8 mouse cellular contexts compared by ENCODE assay signal in genomic region chr5:34550251-34550650, GRCm38 (mm10). TPM values are rescaled to one million over a fixed set of nuclear protein-coding genes. Genes with fewer than 3 reads are reported as not detected.
DNase-seq lines count a peak whose midpoint lies in the region; ATAC-seq and TF ChIP-seq lines count a peak whose summit lies in the region.

No protein-coding gene starts in this region.

- ATAC-seq in intestine, postnatal 0 days, result no peak
- ATAC-seq in neural tube, embryonic 13.5 days (ENCODE audit: low read depth), result peak; percentile 29; the same call in 1 of the 2 replicates

- peak overlapping the region; percentile 99 for H3K4me2 ChIP-seq in intestine, postnatal 0 days (replicated peaks; ENCODE audit: low read depth)
- peak overlapping the region; percentile 71 for H3K4me2 ChIP-seq in neural tube, embryonic 13.5 days

- DNase-seq in lung, adult 2 months, result no peak
- no peak for DNase-seq in lung, postnatal 36 days
- no peak for DNase-seq in layer of hippocampus, postnatal 14 days (ENCODE audit: low spot score in 2 of 2)
- no peak for DNase-seq in layer of hippocampus, adult 9-10 months (ENCODE audit: low spot score)
- DNase-seq in gastrocnemius, adult 8-10 months (ENCODE audit: low spot score in 2 of 2), result no peak

- no peak overlapping the region for H3K9ac ChIP-seq in intestine, postnatal 0 days (ENCODE audit: low read depth, low read length)
- peak overlapping the region; percentile 93 for H3K9ac ChIP-seq in neural tube, embryonic 13.5 days

- no peak for TF ChIP-seq POLR2A in lung, adult 2 months (IDR thresholded peaks at IDR 0.05; ENCODE audit: borderline replicate concordance, extremely low read depth, low read depth, low read length)
- TF ChIP-seq POLR2A in embryonic fibroblast, embryonic 13.5 days (IDR thresholded peaks at IDR 0.05; ENCODE audit: low read depth, low read length), result no peak

- H3K4me1 ChIP-seq in lung, adult 2 months (ENCODE audit: control insufficient read depth, insufficient read depth, low read length), result peaks cover 2% of the 10 kb centered on the region
- no peaks in the 10 kb centered on the region for H3K4me1 ChIP-seq in embryonic fibroblast, embryonic 13.5 days (ENCODE audit: control insufficient read depth, insufficient read depth, low read length)
- H3K4me1 ChIP-seq in intestine, postnatal 0 days (replicated peaks; ENCODE audit: control insufficient read depth, insufficient read depth, low read length), result peaks cover 3% of the 10 kb centered on the region; the same call in 1 of the 2 replicates
- H3K4me1 ChIP-seq in neural tube, embryonic 13.5 days (replicated peaks), result peaks cover 22% of the 10 kb centered on the region

- H3K27ac ChIP-seq in embryonic fibroblast, embryonic 13.5 days (ENCODE audit: insufficient read depth, low read length), result no peak overlapping the region
- no peak overlapping the region for H3K27ac ChIP-seq in intestine, postnatal 0 days (ENCODE audit: low read depth, low read length)
- H3K27ac ChIP-seq in neural tube, embryonic 13.5 days (replicated peaks), result peak overlapping the region; percentile 75

- 17% methylated on average over 6 of the region's 6 CpGs for WGBS in lung, adult 2 months
- WGBS in intestine, postnatal 0 days, result 35% methylated on average over 6 of the region's 6 CpGs
- 15% methylated on average over 6 of the region's 6 CpGs for WGBS in neural tube, embryonic 13.5 days

- peaks cover 2% of the 10 kb centered on the region; the same call in 1 of the 2 replicates for H3K27me3 ChIP-seq in intestine, postnatal 0 days (replicated peaks; ENCODE audit: control insufficient read depth, insufficient read depth, low read length)
- H3K27me3 ChIP-seq in neural tube, embryonic 13.5 days, result no peaks in the 10 kb centered on the region

- H3K9me3 ChIP-seq in intestine, postnatal 0 days (ENCODE audit: control insufficient read depth), result no peaks in the 10 kb centered on the region
- no peaks in the 10 kb centered on the region for H3K9me3 ChIP-seq in neural tube, embryonic 13.5 days

- H3K36me3 ChIP-seq in intestine, postnatal 0 days (ENCODE audit: control insufficient read depth, insufficient read depth), result peaks cover 11% of the 10 kb centered on the region
- peaks cover 33% of the 10 kb centered on the region for H3K36me3 ChIP-seq in neural tube, embryonic 13.5 days

- TF ChIP-seq CTCF in lung, adult 2 months (IDR thresholded peaks at IDR 0.05; ENCODE audit: insufficient read depth, low read length), result no peak
- no peak for TF ChIP-seq CTCF in embryonic fibroblast, embryonic 13.5 days (IDR thresholded peaks at IDR 0.05; ENCODE audit: borderline replicate concordance, insufficient read depth, low read length)
- TF ChIP-seq CTCF in intestine, postnatal 0 days (IDR thresholded peaks at IDR 0.05; ENCODE audit: low read depth), result no peak

- peak overlapping the region; percentile 72 for H3K4me3 ChIP-seq in lung, adult 2 months (replicated peaks; ENCODE audit: extremely low read depth, low read depth, low read length)
- peak overlapping the region; percentile 87 for H3K4me3 ChIP-seq in embryonic fibroblast, embryonic 13.5 days (ENCODE audit: insufficient read depth, low read length)
- H3K4me3 ChIP-seq in intestine, postnatal 0 days (ENCODE audit: low read depth, low read length), result peak overlapping the region; percentile 74
- peak overlapping the region; percentile 68 for H3K4me3 ChIP-seq in neural tube, embryonic 13.5 days

RNA-seq across cellular contexts. Expression of gene Add1, which starts 23.2 kb away (rescaled TPM):
- 188 and 231 TPM in 2 replicates for polyA plus RNA-seq in lung, adult 2 months (2012; rRNA removed)
- 189 and 191 TPM in 2 replicates for polyA plus RNA-seq in embryonic fibroblast, embryonic 13.5 days (2011; ENCODE audit: insufficient read length, low read depth, missing spikeins)
- 59.4 and 62.7 TPM in 2 replicates for polyA plus RNA-seq in intestine, postnatal 0 days (2015; fragmentation: Nextera tagmentation; extraction: Ambion mirVana)
- polyA plus RNA-seq in neural tube, embryonic 13.5 days (2015; fragmentation: Nextera tagmentation; extraction: Ambion mirVana), result 208 and 221 TPM in 2 replicates
- total RNA-seq in layer of hippocampus, postnatal 14 days (2021), result 100 to 1,000 TPM; 376 to 400 TPM
- total RNA-seq in gastrocnemius, adult 8-10 months (2022), result 10 to 100 TPM; 59.0 to 71.9 (median 66.0) TPM

RNA-seq across cellular contexts. Expression of gene Sh3bp2, which starts 24.6 kb away (rescaled TPM):
- polyA plus RNA-seq in lung, adult 2 months (2012; rRNA removed), result 14.1 and 17.3 TPM in 2 replicates
- polyA plus RNA-seq in embryonic fibroblast, embryonic 13.5 days (2011; ENCODE audit: insufficient read length, low read depth, missing spikeins), result 5.4 and 7.1 TPM in 2 replicates
- polyA plus RNA-seq in intestine, postnatal 0 days (2015; fragmentation: Nextera tagmentation; extraction: Ambion mirVana), result 3.6 and 6.1 TPM in 2 replicates
- 15.0 and 16.7 TPM in 2 replicates for polyA plus RNA-seq in neural tube, embryonic 13.5 days (2015; fragmentation: Nextera tagmentation; extraction: Ambion mirVana)
- total RNA-seq in layer of hippocampus, postnatal 14 days (2021), result 1 to 10 TPM; 6.0 to 6.8 TPM
- total RNA-seq in gastrocnemius, adult 8-10 months (2022), result 1 to 10 TPM in 3 of 4 experiments, under 1 TPM in 1; 0.59 to 2.7 (median 1.4) TPM

RNA-seq across cellular contexts. Expression of gene Tnip2, which starts 36.5 kb away (rescaled TPM):
- 30.1 and 33.6 TPM in 2 replicates for polyA plus RNA-seq in lung, adult 2 months (2012; rRNA removed)
- polyA plus RNA-seq in embryonic fibroblast, embryonic 13.5 days (2011; ENCODE audit: insufficient read length, low read depth, missing spikeins), result 12.5 and 13.9 TPM in 2 replicates
- polyA plus RNA-seq in intestine, postnatal 0 days (2015; fragmentation: Nextera tagmentation; extraction: Ambion mirVana), result 8.9 and 10.3 TPM in 2 replicates
- polyA plus RNA-seq in neural tube, embryonic 13.5 days (2015; fragmentation: Nextera tagmentation; extraction: Ambion mirVana), result 8.1 and 11.3 TPM in 2 replicates
- total RNA-seq in layer of hippocampus, postnatal 14 days (2021), result 10 to 100 TPM; 15.2 to 19.1 TPM
- total RNA-seq in gastrocnemius, adult 8-10 months (2022), result 1 to 10 TPM; 1.7 to 4.0 (median 2.6) TPM
